Mouse (Mus musculus) fat pad, adult 2 months (tissue): ENCODE measurements around the gene Ppm1g.
A peak's percentile ranks its signal among the peaks of the same experiment; 100 is the strongest.

ENCODE experiments used
- DNase-seq: peaks from one replicate; pipeline ENCODE4 v3.0.0-alpha.2; 2011; ENCODE audit warnings: low read depth, low spot score; ENCODE audit errors: extremely low read depth

Gene Ppm1g

DNA sequence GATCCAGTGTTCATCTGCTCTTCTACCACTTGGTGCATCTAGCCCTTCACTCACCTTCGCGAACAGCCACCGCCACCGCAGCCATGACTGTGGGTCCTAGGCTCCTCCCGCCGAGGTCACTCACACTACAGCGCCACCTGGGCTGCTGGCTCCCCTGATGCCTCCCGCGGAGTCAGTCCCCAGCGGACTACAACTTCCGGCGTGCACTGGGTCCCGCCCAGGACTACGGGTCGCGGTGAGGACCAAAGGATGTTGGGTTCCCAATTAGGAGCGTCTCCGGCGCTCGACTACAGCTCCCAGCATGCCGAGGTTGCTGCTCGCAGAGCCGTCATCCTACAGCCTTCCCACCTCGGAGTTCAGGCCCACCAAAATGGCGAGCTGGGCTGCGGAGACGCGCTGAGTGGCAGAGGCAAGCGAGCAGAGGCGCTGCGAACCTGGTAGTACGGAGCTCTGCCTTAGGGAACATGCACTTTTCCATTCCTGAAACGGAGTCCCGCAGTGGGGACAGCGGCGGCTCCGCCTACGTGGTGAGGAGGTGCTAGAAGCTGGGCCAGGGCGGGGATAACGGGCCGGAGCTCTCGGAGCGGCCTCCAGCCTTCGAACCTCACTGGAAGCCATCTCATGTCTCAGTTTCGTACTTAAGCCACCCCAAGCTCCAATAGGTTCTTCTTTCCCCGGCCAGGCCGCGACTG is 27.4 kb downstream of the Ppm1g start, which contains the start of the genes Snx17 and Eif2b4:
Snx17 (plus strand) TSS at position 289 of the 692 bp plus-strand sequence.
Eif2b4 (minus strand) TSS at position 492 of the 692 bp plus-strand sequence.
- DNase-seq: peak; percentile 78

DNA sequence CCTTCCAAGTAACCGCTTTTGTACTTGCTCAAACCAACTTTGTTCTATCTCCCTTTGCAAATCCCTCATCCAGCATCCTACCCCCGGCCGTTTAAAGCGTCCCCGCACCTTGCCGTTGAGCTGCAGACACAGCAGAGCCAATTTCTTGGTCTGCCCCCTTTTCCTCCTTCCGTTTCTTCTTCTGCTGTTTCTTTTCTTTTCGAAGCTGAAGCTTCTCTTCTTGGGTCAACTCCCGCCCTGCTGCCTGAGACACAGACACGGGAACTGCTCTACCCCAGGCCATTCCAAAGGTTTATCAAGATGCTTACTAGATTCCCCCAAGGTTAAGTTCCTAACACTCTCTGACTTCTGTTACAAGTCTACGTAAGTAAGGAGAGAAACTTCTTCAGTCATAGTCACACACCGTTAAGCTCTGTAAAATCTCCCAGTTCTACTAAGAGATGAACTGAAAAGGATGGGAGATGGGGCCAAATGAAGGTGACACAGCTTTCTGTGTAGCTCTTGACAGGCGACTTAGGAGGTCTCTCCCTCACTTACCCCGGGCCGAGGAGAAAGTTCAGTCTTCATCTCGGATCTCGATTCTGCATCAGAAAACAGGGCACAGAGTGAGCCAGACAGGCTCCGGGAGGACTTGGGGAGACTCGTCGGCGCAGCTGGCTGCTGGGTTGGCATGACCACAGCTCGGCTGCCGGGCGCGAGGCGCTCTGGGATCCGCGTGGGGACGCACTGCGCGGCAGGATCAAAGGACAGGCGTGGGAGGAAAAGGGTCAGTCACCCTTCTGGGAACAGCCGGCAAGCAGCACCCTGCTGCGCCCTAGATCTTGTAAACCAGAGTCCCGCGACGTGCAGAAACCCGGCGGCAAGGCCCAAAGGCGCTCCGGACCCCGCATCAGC is 28.2 kb downstream of the Ppm1g start:
- no peak for DNase-seq

DNA sequence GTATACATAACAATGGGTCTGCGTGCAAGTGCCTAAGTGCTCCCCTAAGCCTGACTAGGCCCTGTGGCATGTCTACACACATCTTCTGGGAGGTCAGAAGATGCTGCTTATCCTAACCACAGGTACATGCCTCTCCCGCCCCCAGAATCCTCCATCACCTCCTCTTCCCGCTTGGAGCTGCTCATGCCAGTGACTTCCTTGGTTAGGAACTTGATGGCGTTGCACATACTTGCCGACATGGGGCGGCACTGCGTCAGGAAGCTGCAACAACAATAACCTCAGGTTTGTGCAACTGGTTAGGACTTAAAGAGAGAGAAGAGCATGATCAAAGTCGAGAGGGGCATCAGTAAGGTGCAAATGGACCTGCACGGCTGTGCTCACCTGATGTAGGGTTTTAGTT is 30.3 kb downstream of the Ppm1g start:
- DNase-seq: no peak

DNA sequence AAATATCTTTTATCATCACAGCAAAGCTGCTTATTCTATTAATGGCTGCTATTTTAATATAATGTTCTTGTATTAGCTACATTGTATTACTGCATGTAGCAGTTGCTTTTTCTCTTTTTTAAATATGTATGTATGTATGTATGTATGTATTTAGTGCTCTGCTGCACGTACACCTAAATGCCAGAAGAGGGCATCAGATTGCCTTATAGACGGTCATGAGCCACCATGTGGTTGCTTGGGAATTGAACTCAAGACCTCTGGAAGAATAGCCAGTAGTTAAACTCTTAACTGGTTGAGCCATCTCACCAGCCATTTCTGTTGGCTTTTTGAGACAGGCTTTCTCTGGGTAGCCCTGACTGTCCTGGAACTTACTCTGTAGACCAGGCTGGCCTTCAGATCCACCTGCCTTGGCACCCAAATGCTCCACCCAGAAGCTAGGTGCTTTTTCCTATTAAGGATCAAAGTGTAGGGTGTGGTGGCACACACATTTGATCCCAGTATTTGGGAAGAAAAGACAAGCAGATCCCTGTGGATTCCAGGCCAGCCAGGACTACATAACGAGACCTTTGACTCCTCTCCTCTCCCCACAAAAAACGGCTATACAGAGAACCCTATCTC is 32.2 kb downstream of the Ppm1g start:
- DNase-seq: no peak

DNA sequence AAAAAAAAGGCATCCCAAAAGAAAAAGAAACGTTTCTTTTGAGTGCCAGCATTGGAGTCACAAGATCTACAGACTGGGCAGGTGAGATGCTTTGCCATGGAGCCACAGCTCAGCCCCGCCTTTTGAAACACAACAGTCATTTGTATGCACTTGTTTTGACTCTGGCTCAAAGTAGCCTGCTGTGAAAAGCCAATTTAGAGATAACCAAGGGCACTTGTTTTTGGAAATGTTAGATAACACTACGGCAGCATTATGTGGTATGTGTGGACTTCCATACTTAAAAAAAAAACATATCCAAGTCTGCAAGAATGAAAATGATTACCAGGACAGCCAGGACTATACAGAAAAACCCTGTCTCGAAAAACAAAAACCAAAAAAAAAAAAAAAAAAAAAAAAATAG is 36.8 kb downstream of the Ppm1g start:
- DNase-seq: no peak

DNA sequence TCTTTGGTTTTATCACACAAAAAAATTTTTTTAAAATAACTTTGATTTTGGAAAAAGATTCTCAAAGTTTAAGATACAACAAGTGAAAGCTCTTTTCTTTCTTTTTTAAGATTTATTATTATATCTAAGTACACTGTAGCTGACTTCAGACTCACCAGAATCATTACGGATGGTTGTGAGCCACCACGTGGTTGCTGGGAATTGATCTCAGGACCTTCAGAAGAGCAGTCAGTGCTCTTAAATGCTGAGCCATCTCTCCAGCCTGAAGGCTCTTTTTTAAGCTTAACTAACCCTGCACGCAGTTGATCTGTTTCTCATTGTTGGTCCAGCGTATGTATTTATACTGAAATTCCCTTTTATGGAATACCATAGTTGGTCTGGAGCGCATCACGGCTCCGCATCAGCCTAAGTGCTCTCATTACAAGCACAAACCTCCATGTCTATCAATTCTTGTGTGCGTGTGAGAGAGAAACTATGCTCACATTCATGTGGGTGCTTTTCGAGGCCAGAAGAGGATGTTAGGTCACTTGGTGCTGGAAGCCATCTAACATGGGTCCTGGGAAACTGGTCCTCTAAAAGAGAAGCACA is 39.2 kb downstream of the Ppm1g start:
- no peak for DNase-seq

DNA sequence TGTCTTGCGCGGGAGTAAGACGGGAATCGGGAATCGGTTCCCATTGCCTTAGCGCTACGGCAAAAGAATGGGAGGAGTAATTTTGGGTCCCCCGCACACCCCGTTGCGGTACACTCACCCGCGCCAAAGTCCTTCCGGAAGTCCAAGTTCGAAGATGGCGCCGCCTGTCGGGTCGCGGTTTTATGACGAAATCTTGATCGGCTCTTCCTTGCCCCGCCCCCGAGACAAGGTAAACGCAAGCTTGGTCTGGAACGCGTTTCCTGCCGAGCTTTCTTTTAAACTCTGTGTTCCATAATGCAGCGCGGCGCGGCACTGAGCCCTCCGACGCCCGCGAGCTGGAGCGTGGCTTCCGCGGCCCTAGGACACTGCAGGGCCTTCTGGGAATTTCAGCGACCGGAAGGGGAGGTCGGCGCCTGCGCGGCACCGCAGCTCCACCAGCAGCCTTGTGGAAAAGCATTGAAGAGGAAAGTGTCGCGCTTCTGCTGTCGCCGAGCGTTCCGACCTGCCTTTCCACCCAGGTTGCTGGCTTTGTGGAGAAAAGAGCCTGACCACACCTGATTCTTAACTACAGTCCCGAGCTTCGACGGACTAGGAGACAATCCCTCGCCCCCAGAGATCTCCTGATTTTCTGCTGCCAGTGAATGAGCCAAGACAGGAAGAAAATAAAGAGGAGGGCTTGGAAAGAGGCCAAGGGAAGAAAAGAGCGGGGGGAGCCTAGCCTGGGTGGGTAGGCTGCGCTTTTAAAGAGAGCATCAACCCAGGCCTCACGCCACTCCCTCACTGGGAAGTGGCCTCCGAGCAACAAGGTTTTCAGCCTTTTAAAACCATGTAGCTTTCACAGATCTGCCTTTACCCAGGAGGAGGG is 40.5 kb downstream of the Ppm1g start, which contains the start of the genes Gm29609 and Gtf3c2:
Gm29609 (minus strand) TSS at position 146 of the 865 bp plus-strand sequence.
Gtf3c2 (minus strand) TSS at position 379 of the 865 bp plus-strand sequence.
- peak; percentile 66 for DNase-seq

DNA sequence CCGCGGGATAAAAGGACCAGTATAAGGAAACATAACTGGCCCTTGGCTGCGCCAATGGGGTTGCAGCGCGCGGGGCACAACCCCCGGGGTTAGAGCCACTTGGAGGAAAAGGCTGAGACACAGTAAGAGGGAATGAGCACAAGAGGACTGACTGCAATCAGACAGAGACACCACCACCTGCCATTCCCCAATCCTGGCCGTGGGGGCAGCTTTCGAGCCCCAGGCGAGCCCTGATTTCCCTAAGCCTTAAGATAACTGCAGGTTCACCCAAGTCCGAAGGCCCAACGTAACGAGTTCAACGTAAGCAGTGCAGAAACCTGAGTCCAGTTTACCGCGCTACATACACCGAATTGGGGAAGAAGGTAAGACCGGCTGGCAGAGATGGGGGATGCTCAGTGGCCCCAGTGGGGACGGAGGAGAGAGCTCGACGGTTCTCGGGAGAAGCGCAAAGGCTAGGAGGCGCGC is 41.2 kb downstream of the Ppm1g start:
- no peak for DNase-seq

DNA sequence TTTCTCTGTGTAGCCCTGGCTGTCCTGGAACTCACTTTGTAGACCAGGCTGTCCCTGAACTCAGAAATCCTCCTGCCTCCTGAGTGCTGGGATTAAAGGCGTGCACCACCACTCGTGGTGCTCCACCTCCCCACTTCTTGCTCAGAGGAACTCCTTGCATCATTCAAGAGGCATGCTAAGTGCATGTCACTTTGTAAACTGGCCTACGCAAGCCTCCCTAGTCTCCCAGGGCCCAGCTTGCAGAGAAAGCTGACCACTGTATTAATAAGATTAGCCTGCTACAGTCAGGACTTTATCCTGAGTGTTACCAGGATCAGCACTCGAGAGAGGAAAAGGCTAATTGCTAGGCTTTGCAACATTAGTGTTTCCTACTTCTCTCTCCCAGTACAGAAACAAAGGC is 51.9 kb downstream of the Ppm1g start:
- DNase-seq: no peak

DNA sequence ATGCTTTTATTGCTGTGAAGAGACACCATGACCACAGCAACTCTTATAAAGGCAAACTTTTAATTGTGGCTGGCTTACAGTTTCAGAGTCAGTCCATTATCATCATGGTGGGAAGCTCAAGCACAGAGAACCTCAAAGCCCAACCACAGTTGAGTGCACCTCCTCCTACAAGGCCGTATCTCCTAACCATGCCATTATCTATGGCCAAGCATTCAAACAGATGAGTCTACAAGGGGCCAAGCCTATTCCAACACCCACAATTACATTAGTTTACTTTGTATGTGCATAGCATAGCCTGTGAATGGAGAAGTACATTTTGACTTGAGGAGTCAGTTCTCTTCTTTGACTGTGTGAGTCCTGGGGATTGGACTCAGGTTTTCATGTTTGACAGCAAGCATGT is 55.6 kb downstream of the Ppm1g start:
- DNase-seq: no peak

DNA sequence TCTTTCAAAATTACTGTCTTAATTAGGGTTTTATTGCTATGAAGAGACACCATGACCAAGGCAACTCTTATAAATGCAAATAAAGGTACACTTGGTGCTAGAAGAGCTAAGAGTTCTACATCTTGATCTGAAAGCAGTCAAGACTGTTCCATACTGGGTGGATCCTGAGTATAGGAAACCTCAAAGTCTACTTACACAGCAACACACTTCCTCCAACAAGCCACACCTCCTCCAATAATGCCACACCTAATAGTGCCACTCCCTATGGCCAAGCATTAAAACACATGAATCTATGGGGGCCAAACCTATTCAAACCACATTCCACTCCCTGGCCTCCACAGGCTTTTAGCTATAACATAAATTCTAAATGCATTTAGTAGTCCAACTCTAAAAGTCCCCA is 58.0 kb downstream of the Ppm1g start:
- no peak for DNase-seq

DNA sequence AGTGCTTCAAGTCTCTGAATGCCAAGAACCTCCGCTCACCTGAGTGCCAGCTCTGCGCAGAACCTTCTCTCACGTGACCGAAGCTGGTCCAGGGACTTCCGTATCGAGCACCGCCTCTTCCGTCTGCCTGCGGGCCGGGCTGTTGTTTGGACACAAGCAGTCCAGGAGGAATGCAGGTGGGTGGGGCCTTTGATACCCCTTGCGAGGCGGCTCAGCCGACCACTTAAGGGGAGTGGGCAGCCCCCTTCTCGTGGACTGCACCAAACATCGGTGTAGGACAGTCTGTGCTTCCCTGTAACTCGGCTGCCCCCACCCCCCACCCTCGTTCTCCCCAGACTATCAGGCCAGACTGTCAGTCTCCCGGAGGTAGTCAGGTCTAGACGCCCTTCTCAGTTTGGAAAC is 66.3 kb downstream of the Ppm1g start, which contains the start of gene Mpv17:
Mpv17 (minus strand) TSS at position 100 of the 402 bp plus-strand sequence.
- peak; percentile 64 for DNase-seq

DNA sequence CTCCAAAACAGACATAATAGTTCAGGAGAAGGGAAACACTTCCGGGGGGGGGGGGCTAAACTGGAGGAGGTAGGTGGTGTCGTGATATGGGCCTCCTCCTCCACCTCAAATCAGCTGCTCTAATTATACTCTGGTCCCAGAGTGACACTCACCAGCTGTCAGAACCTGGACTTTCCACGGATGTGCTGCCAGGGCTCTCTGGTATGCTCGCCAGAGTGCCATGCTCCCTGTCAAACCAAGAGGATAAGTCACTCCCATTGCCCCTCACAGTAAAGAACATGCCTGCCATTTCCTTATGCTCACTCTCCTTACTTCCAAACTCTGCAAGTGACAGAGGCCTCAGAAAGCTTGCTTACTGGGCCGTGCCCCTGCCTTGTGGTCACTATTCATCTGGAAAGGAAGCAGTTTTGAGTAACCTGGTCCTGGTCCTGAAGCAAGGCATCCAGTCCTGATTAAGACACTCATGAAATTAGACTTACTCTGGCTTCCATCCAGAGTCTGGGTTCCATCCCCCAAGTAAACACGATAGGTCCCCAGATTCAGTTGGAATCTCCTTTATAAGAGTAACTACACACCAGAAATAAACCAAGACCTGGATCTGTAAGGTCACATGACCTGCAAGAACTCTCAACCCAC is 66.9 kb downstream of the Ppm1g start:
- DNase-seq: no peak
